In the genomic region with DNA sequence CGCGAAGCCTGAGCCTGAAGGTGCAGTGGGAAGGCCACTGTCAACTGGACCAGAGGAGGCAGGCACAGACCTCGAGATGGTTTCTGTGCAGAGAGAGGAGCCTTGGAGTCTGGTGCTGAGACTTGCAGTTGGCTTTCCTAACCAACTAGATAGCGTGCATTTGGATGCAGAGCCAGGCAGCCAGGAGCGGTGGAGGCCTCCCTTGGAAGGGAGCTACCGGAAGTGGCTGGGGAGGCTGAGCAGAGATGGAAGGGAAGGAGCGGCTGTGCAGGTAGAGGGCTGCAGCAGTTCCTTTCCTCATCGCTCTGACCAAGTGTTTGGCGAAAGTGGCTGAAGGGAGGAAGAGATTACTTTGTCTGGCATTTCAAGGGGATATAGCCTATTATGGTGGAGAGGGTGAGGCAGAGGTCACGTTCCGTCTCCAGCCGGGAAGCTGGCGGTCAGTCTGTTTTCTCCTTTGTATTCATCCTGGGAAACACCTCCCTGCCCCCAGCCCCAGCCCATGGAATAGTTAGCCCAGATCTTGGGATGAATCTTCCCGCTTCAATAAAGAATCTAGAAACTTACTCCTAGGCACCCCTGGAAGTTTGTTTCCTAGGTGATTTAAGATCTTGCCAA, we compare ENCODE assay signal across 11 mouse cellular contexts. TPM values are rescaled to one million over a fixed set of nuclear protein-coding genes. Genes with fewer than 3 reads are reported as not detected.
DNase-seq lines count a peak whose midpoint lies in the region; ATAC-seq and TF ChIP-seq lines count a peak whose summit lies in the region.
"Had no signal": no experiment of that assay in that cellular context is flagged by ENCODE, and none has a peak within 500 bp of the region (broad histone marks: within the 10 kb centered on the region; RNA-seq: fewer than 3 reads in every experiment).

No protein-coding gene starts in this region.

- peaks cover 7% of the 10 kb centered on the region for H3K9me3 ChIP-seq in heart, postnatal 0 days (replicated peaks; ENCODE audit: control insufficient read depth, low read length)
- no peaks in the 10 kb centered on the region for H3K9me3 ChIP-seq in embryonic facial prominence, embryonic 13.5 days
- H3K9me3 ChIP-seq in limb, embryonic 12.5 days: peaks cover 11% of the 10 kb centered on the region; the same call in 1 of the 2 replicates
- H3K9me3 ChIP-seq: liver, embryonic 13.5 days had no signal

- no peaks in the 10 kb centered on the region for H3K27me3 ChIP-seq in heart, postnatal 0 days (ENCODE audit: control insufficient read depth, insufficient read depth, low read length)
- no peaks in the 10 kb centered on the region for H3K27me3 ChIP-seq in embryonic facial prominence, embryonic 13.5 days
- H3K27me3 ChIP-seq in limb, embryonic 12.5 days: no peaks in the 10 kb centered on the region

- H3K4me3 ChIP-seq in heart, postnatal 0 days (ENCODE audit: low read depth, low read length): no peak overlapping the region
- no peak overlapping the region for H3K4me3 ChIP-seq in embryonic facial prominence, embryonic 13.5 days
- H3K4me3 ChIP-seq in limb, embryonic 12.5 days (replicated peaks): no peak overlapping the region
- H3K4me3 ChIP-seq: liver, embryonic 13.5 days had no signal

- TF ChIP-seq EP300 in heart, postnatal 0 days (IDR thresholded peaks at IDR 0.05; ENCODE audit: low read depth): no peak

- no peak for DNase-seq in heart, postnatal 0 days (ENCODE audit: low spot score)
- no peak for DNase-seq in heart, adult 8-10 months (ENCODE audit: low spot score)
- peak; percentile 22 for DNase-seq in Muller cell, postnatal 12 days (ENCODE audit: inconsistent ontology term)
- DNase-seq in frontal cortex, postnatal 25 days (ENCODE audit: low spot score in 2 of 2): no peak
- DNase-seq in c-Kit-positive CD71-positive TER-119-positive erythroid progenitor cells, embryonic 14.5 days (ENCODE audit: low spot score): no peak
- DNase-seq: layer of hippocampus, adult 9-11 months; liver, embryonic 13.5 days; right cerebral cortex, postnatal 4 days; thymus, postnatal 36 days had no signal

- no peak overlapping the region for H3K27ac ChIP-seq in heart, postnatal 0 days (ENCODE audit: low read depth)
- H3K27ac ChIP-seq in embryonic facial prominence, embryonic 13.5 days: peak overlapping the region; percentile 23; the same call in 1 of the 2 replicates
- H3K27ac ChIP-seq in limb, embryonic 12.5 days: no peak overlapping the region
- H3K27ac ChIP-seq: liver, embryonic 13.5 days had no signal

- no peak overlapping the region for H3K9ac ChIP-seq in heart, postnatal 0 days (replicated peaks; ENCODE audit: low read depth, low read length)
- no peak overlapping the region for H3K9ac ChIP-seq in embryonic facial prominence, embryonic 13.5 days
- H3K9ac ChIP-seq in limb, embryonic 12.5 days (replicated peaks): 0 out of 2 replicates have a peak overlapping the region, but pooled peaks have one; percentile 23
- H3K9ac ChIP-seq: liver, embryonic 13.5 days had no signal

- H3K4me1 ChIP-seq in heart, postnatal 0 days (ENCODE audit: control insufficient read depth, insufficient read depth): peaks cover 9% of the 10 kb centered on the region
- H3K4me1 ChIP-seq in embryonic facial prominence, embryonic 13.5 days: peaks cover 20% of the 10 kb centered on the region
- peaks cover 22% of the 10 kb centered on the region for H3K4me1 ChIP-seq in limb, embryonic 12.5 days (replicated peaks)
- H3K4me1 ChIP-seq: liver, embryonic 13.5 days had no signal

- 29% methylated on average over 14 of the region's 14 CpGs for WGBS in heart, postnatal 0 days
- 30% methylated on average over 14 of the region's 14 CpGs for WGBS in embryonic facial prominence, embryonic 13.5 days
- WGBS in limb, embryonic 12.5 days: 36% methylated on average over 14 of the region's 14 CpGs

- 0 out of 2 replicates have a peak overlapping the region, but pooled peaks have one; percentile 22 for H3K4me2 ChIP-seq in heart, postnatal 0 days (ENCODE audit: low read depth, low read length)
- peak overlapping the region; percentile 56; the same call in 1 of the 2 replicates for H3K4me2 ChIP-seq in embryonic facial prominence, embryonic 13.5 days
- H3K4me2 ChIP-seq in limb, embryonic 12.5 days: peak overlapping the region; percentile 2; the same call in 1 of the 2 replicates
- H3K4me2 ChIP-seq: liver, embryonic 13.5 days had no signal

- H3K36me3 ChIP-seq in heart, postnatal 0 days (replicated peaks; ENCODE audit: control insufficient read depth, insufficient read depth, low read length): no peaks in the 10 kb centered on the region
- no peaks in the 10 kb centered on the region for H3K36me3 ChIP-seq in embryonic facial prominence, embryonic 13.5 days
- H3K36me3 ChIP-seq in limb, embryonic 12.5 days: no peaks in the 10 kb centered on the region
- H3K36me3 ChIP-seq: liver, embryonic 13.5 days had no signal

- TF ChIP-seq CTCF in heart, postnatal 0 days (IDR thresholded peaks at IDR 0.05; ENCODE audit: low read depth): no peak

- ATAC-seq in heart, postnatal 0 days (ENCODE audit: insufficient read depth, low read depth): 0 out of 2 replicates have a peak, but pooled peaks have one; percentile 30
- ATAC-seq in embryonic facial prominence, embryonic 13.5 days (ENCODE audit: insufficient number of reproducible peaks, insufficient read depth, low FRiP score, low TSS enrichment, low read depth): no peak
- ATAC-seq in limb, embryonic 12.5 days (ENCODE audit: insufficient number of reproducible peaks, insufficient read depth, low FRiP score, low TSS enrichment, low read depth): no peak

RNA-seq across cellular contexts. Expression of gene Rps24, which starts 20.6 kb away (rescaled TPM):
- total RNA-seq in heart, postnatal 0 days (2014; rRNA removed; ENCODE audit: low replicate concordance): 1,343 and 1,619 TPM in 2 replicates
- polyA plus RNA-seq in heart, postnatal 0 days (2015; fragmentation: Nextera tagmentation; extraction: Ambion mirVana): 690 and 717 TPM in 2 replicates
- total RNA-seq in heart, adult 8-10 months (2022): 1,000 to 10,000 TPM in 1 of 4 experiments, 100 to 1,000 TPM in 3; 885 to 1,065 (median 937) TPM
- polyA plus RNA-seq in embryonic facial prominence, embryonic 13.5 days (2015; fragmentation: Nextera tagmentation; extraction: Ambion mirVana): 1,123 and 1,186 TPM in 2 replicates
- 1,250 and 1,292 TPM in 2 replicates for polyA plus RNA-seq in limb, embryonic 12.5 days (2016; fragmentation: Nextera tagmentation; extraction: Ambion mirVana)

RNA-seq across cellular contexts. Expression of gene Polr3a, which starts 20.7 kb away (rescaled TPM):
- total RNA-seq in heart, postnatal 0 days (2014; rRNA removed; ENCODE audit: low replicate concordance): 6.5 and 23.1 TPM in 2 replicates
- 5.3 and 7.1 TPM in 2 replicates for polyA plus RNA-seq in heart, postnatal 0 days (2015; fragmentation: Nextera tagmentation; extraction: Ambion mirVana)
- 10 to 100 TPM; 11.8 to 15.0 (median 12.9) TPM for total RNA-seq in heart, adult 8-10 months (2022)
- 22.0 and 24.3 TPM in 2 replicates for polyA plus RNA-seq in embryonic facial prominence, embryonic 13.5 days (2015; fragmentation: Nextera tagmentation; extraction: Ambion mirVana)
- polyA plus RNA-seq in limb, embryonic 12.5 days (2016; fragmentation: Nextera tagmentation; extraction: Ambion mirVana): 20.8 and 22.4 TPM in 2 replicates

Comparison
In these comparisons a context has a peak if more than half of its experiments do, and no peak if none do; other contexts are left out.
1. H3K4me2 ChIP-seq: peak in every context shown above with its lines; median percentile 56 in embryonic facial prominence, embryonic 13.5 days; 22 in heart, postnatal 0 days; 2 in limb, embryonic 12.5 days.